Mouse (Mus musculus) lung, postnatal 10 days (tissue): Measurements from ENCODE around the gene Hjurp.
A peak's percentile ranks its signal among the peaks of the same experiment; 100 is the strongest.

ENCODE experiments used
- DNase-seq: peaks from one replicate; pipeline ENCODE4 v3.0.0; 2021

The Hjurp gene

GRCm38 (mm10) chr1:88277098-88277817 lies at the start of gene Hjurp, which contains the start of gene Trpm8:
Gene Hjurp (minus strand): TSS chr1:88277633.
Gene Trpm8 (plus strand): TSS chr1:88277661.
- DNase-seq = peak; percentile 100

GRCm38 (mm10) chr1:88323101-88323500 lies 45.7 kb upstream of the Hjurp start:
- DNase-seq = no peak

GRCm38 (mm10) chr1:88322146-88322545 lies 44.7 kb upstream of the Hjurp start:
- no peak for DNase-seq

GRCm38 (mm10) chr1:88320821-88321395 lies 43.5 kb upstream of the Hjurp start:
- DNase-seq = no peak

GRCm38 (mm10) chr1:88318531-88319060 lies 41.2 kb upstream of the Hjurp start:
- peak; percentile 80 for DNase-seq

GRCm38 (mm10) chr1:88317279-88317678 lies 39.8 kb upstream of the Hjurp start:
- no peak for DNase-seq

- no peak for DNase-seq
Measured at GRCm38 (mm10) chr1:88310349-88310748, 32.9 kb upstream of the Hjurp start.

GRCm38 (mm10) chr1:88309905-88310304 lies 32.5 kb upstream of the Hjurp start:
- no peak for DNase-seq

- DNase-seq = no peak
Measured at GRCm38 (mm10) chr1:88309020-88309419, 31.6 kb upstream of the Hjurp start.

GRCm38 (mm10) chr1:88307180-88307579 lies 29.7 kb upstream of the Hjurp start:
- no peak for DNase-seq

- no peak for DNase-seq
Measured at GRCm38 (mm10) chr1:88306543-88306942, 29.1 kb upstream of the Hjurp start.

GRCm38 (mm10) chr1:88305018-88305795 lies 27.8 kb upstream of the Hjurp start:
- DNase-seq = no peak

GRCm38 (mm10) chr1:88304261-88304985 lies 27.0 kb upstream of the Hjurp start:
- DNase-seq = no peak

GRCm38 (mm10) chr1:88303762-88304161 lies 26.3 kb upstream of the Hjurp start:
- no peak for DNase-seq

GRCm38 (mm10) chr1:88302057-88302740 lies 24.8 kb upstream of the Hjurp start:
- DNase-seq = no peak

GRCm38 (mm10) chr1:88301121-88302014 lies 23.9 kb upstream of the Hjurp start:
- DNase-seq = no peak

GRCm38 (mm10) chr1:88300301-88301050 lies 23.0 kb upstream of the Hjurp start:
- no peak for DNase-seq

GRCm38 (mm10) chr1:88299529-88299945 lies 22.1 kb upstream of the Hjurp start:
- DNase-seq = no peak

GRCm38 (mm10) chr1:88298686-88299528 lies 21.5 kb upstream of the Hjurp start:
- DNase-seq = no peak
